19 mouse cellular contexts compared by ENCODE assay signal in genomic region chr16:94551934-94552333, GRCm38 (mm10). TPM values are rescaled to one million over a fixed set of nuclear protein-coding genes. Genes with fewer than 3 reads are reported as not detected.
DNase-seq lines count a peak whose midpoint lies in the region; ATAC-seq and TF ChIP-seq lines count a peak whose summit lies in the region.
"Had no signal": no experiment of that assay in that cellular context is flagged by ENCODE, and none has a peak within 500 bp of the region (broad histone marks: within the 10 kb centered on the region; RNA-seq: fewer than 3 reads in every experiment).

No protein-coding gene starts in this region.

- no peak overlapping the region for H3K4me2 ChIP-seq in intestine, embryonic 16.5 days (ENCODE audit: low read depth, low read length)
- H3K4me2 ChIP-seq: heart, embryonic 13.5 days; hindbrain, embryonic 15.5 days had no signal

- ATAC-seq in intestine, embryonic 16.5 days = no peak
- ATAC-seq: forebrain, embryonic 16.5 days; Patski had no signal

- H3K4me1 ChIP-seq in heart, adult 2 months (ENCODE audit: control insufficient read depth, insufficient read depth, low read length) = no peaks in the 10 kb centered on the region
- peaks cover 4% of the 10 kb centered on the region; the same call in 1 of the 2 replicates for H3K4me1 ChIP-seq in heart, embryonic 10.5 days
- H3K4me1 ChIP-seq in ES-E14 (ENCODE audit: control insufficient read depth in 2 of 2, insufficient read depth in 2 of 2, low read length in 2 of 2, poor library complexity in 1 of 2) = peaks cover 3 to 5% of the 10 kb centered on the region in 2 experiments; a peak in 1 of 4 replicates
- no peaks in the 10 kb centered on the region for H3K4me1 ChIP-seq in intestine, embryonic 16.5 days (ENCODE audit: control insufficient read depth, insufficient read depth, low read length)
- H3K4me1 ChIP-seq: hindbrain, embryonic 15.5 days had no signal

- intact Hi-C loops in heart, adult 2 months (cut with DNase I) = no loop called here

- H3K4me3 ChIP-seq in heart, adult 2 months = no peak overlapping the region
- no peak overlapping the region for H3K4me3 ChIP-seq in heart, embryonic 10.5 days
- H3K4me3 ChIP-seq in ES-E14 (ENCODE audit: insufficient read depth in 1 of 2, low read depth in 1 of 2, low read length in 2 of 2, poor library complexity in 1 of 2, severe bottlenecking in 1 of 2) = peak overlapping the region; percentile 47 to 50
- no peak overlapping the region for H3K4me3 ChIP-seq in intestine, embryonic 16.5 days (ENCODE audit: low read length)
- H3K4me3 ChIP-seq: heart, embryonic 13.5 days; hindbrain, embryonic 15.5 days; myocyte had no signal

- peak; percentile 49 to 50 for DNase-seq in heart, adult 2 months
- no peak for DNase-seq in heart, embryonic 10.5 days (ENCODE audit: low spot score)
- peak; percentile 48 to 50 for DNase-seq in kidney, postnatal 25 days
- DNase-seq in kidney, adult 8-10 months = no peak
- DNase-seq in ES-E14 (ENCODE audit: low read depth, low spot score) = peak; percentile 86
- DNase-seq in brain, embryonic 14.5 days (ENCODE audit: low read depth) = peak; percentile 4
- no peak for DNase-seq in layer of hippocampus, adult 9-10 months (ENCODE audit: low spot score)
- DNase-seq: adrenal gland, adult 8-10 months; cerebellum, postnatal 25 days; lung, postnatal 10 days; thymus, postnatal 25 days had no signal

- H3K9ac ChIP-seq in heart, adult 2 months (ENCODE audit: low read depth, low read length) = no peak overlapping the region
- peak overlapping the region; percentile 70; the same call in 1 of the 2 replicates for H3K9ac ChIP-seq in ES-E14 (ENCODE audit: insufficient read depth, low read depth, low read length, poor library complexity, severe bottlenecking)
- no peak overlapping the region for H3K9ac ChIP-seq in intestine, embryonic 16.5 days (ENCODE audit: low read depth, low read length)
- H3K9ac ChIP-seq: heart, embryonic 13.5 days; hindbrain, embryonic 15.5 days; liver, embryonic 14.5 days had no signal

- H3K27me3 ChIP-seq in heart, adult 2 months (ENCODE audit: control insufficient read depth, insufficient read depth, low read length) = no peaks in the 10 kb centered on the region
- no peaks in the 10 kb centered on the region for H3K27me3 ChIP-seq in heart, embryonic 10.5 days (ENCODE audit: insufficient read depth, poor library complexity, severe bottlenecking)
- no peaks in the 10 kb centered on the region for H3K27me3 ChIP-seq in intestine, embryonic 16.5 days (replicated peaks; ENCODE audit: control insufficient read depth, insufficient read depth, low read length)
- H3K27me3 ChIP-seq: heart, embryonic 13.5 days; hindbrain, embryonic 15.5 days; Patski had no signal

- TF ChIP-seq EP300 in heart, adult 2 months (IDR thresholded peaks at IDR 0.05; ENCODE audit: insufficient read depth, low read depth, low read length) = no peak

- no peaks in the 10 kb centered on the region for H3K9me3 ChIP-seq in heart, embryonic 10.5 days
- no peaks in the 10 kb centered on the region for H3K9me3 ChIP-seq in ES-E14 (ENCODE audit: control insufficient read depth, insufficient read depth, low read depth, low read length)
- H3K9me3 ChIP-seq in intestine, embryonic 16.5 days (ENCODE audit: control insufficient read depth, low read length) = no peaks in the 10 kb centered on the region
- H3K9me3 ChIP-seq: heart, embryonic 13.5 days; hindbrain, embryonic 15.5 days had no signal

- TF ChIP-seq CTCF in heart, adult 2 months (IDR thresholded peaks at IDR 0.05) = no peak
- no peak for TF ChIP-seq CTCF in brain, embryonic 14.5 days (IDR thresholded peaks at IDR 0.05; ENCODE audit: borderline replicate concordance, extremely low read depth, insufficient read depth, insufficient read length)

- no peaks in the 10 kb centered on the region for H3K36me3 ChIP-seq in heart, adult 2 months (ENCODE audit: control insufficient read depth, insufficient read depth, low read length)
- H3K36me3 ChIP-seq in heart, embryonic 10.5 days = no peaks in the 10 kb centered on the region
- H3K36me3 ChIP-seq in ES-E14 (ENCODE audit: control insufficient read depth, insufficient read depth, low read length, poor library complexity, severe bottlenecking) = no peaks in the 10 kb centered on the region
- H3K36me3 ChIP-seq in intestine, embryonic 16.5 days (ENCODE audit: control insufficient read depth, insufficient read depth, low read length) = no peaks in the 10 kb centered on the region
- H3K36me3 ChIP-seq: heart, embryonic 13.5 days; hindbrain, embryonic 15.5 days had no signal

- TF ChIP-seq POLR2A in heart, adult 2 months (IDR thresholded peaks at IDR 0.05; ENCODE audit: insufficient read depth, low read depth, low read length) = no peak
- no peak for TF ChIP-seq POLR2A in brain, embryonic 14.5 days (IDR thresholded peaks at IDR 0.05; ENCODE audit: borderline replicate concordance, extremely low read depth, insufficient read depth, insufficient read length, poor library complexity, severe bottlenecking)

- H3K79me2 ChIP-seq in heart, adult 2 months (replicated peaks; ENCODE audit: control insufficient read depth, insufficient read depth, low read length) = no peaks in the 10 kb centered on the region

- in situ Hi-C loops in ES-E14 (cut with MboI; ENCODE audit: low sequenced_read_pairs in 2 of 2, unreplicated experiment in 2 of 2) = no loop called here

- peak overlapping the region; percentile 46; the same call in 1 of the 2 replicates for H3K27ac ChIP-seq in heart, adult 2 months
- no peak overlapping the region for H3K27ac ChIP-seq in heart, embryonic 10.5 days
- H3K27ac ChIP-seq in ES-E14 (ENCODE audit: insufficient read depth, low read depth, low read length, poor library complexity, severe bottlenecking) = peak overlapping the region; percentile 57; the same call in 1 of the 2 replicates
- no peak overlapping the region for H3K27ac ChIP-seq in intestine, embryonic 16.5 days (ENCODE audit: low read length)
- H3K27ac ChIP-seq: heart, embryonic 13.5 days; hindbrain, embryonic 15.5 days; liver, embryonic 14.5 days; stomach, postnatal 0 days had no signal

TF ChIP-seq in ES-E14, 5 proteins besides CTCF, POLR2A, EP300 and RAD21:
- TF ChIP-seq HCFC1 (IDR thresholded peaks at IDR 0.05; ENCODE audit: borderline replicate concordance, insufficient read depth, low read length) = no peak
- no peak for TF ChIP-seq ZC3H11A (IDR thresholded peaks at IDR 0.05; ENCODE audit: borderline replicate concordance, low read depth, low read length)
- TF ChIP-seq MAFK (IDR thresholded peaks at IDR 0.05; ENCODE audit: insufficient read depth, low read depth, low read length) = 0 out of 2 replicates have a peak, but pooled peaks have one; percentile 12
- TF ChIP-seq CHD2 (IDR thresholded peaks at IDR 0.05; ENCODE audit: low read depth, low read length) = no peak; the same call in 1 of the 2 replicates
- TF ChIP-seq ZNF384 (IDR thresholded peaks at IDR 0.05; ENCODE audit: low read depth, low read length) = no peak

RNA-seq across cellular contexts. Expression of gene Dyrk1a, which starts 17.9 kb away (rescaled TPM):
- total RNA-seq in heart, adult 2 months (2021) = 10 to 100 TPM; 74.0 to 80.5 TPM
- polyA plus RNA-seq in heart, adult 2 months (2012; rRNA removed) = 28.2 and 44.8 TPM in 2 replicates
- polyA plus RNA-seq in heart, embryonic 10.5 days (2016; fragmentation: Nextera tagmentation; extraction: Ambion mirVana) = 7.7 and 8.1 TPM in 2 replicates
- 33.2 and 36.3 TPM in 2 replicates for total RNA-seq in ES-E14 (2012; rRNA removed)
- polyA plus RNA-seq in brain, embryonic 14.5 days (2012; rRNA removed) = 51.7 and 57.3 TPM in 2 replicates
- 7.1 and 7.3 TPM in 2 replicates for polyA plus RNA-seq in intestine, embryonic 16.5 days (2015; fragmentation: Nextera tagmentation; extraction: Ambion mirVana)

RNA-seq across cellular contexts. Expression of gene Vps26c, which starts 25.3 kb away (rescaled TPM):
- 10 to 100 TPM; 21.8 to 22.1 TPM for total RNA-seq in heart, adult 2 months (2021)
- 25.7 and 42.8 TPM in 2 replicates for polyA plus RNA-seq in heart, adult 2 months (2012; rRNA removed)
- polyA plus RNA-seq in heart, embryonic 10.5 days (2016; fragmentation: Nextera tagmentation; extraction: Ambion mirVana) = 60.0 and 61.4 TPM in 2 replicates
- 25.3 and 28.7 TPM in 2 replicates for total RNA-seq in ES-E14 (2012; rRNA removed)
- polyA plus RNA-seq in brain, embryonic 14.5 days (2012; rRNA removed) = 72.5 and 83.3 TPM in 2 replicates
- 67.7 and 71.8 TPM in 2 replicates for polyA plus RNA-seq in intestine, embryonic 16.5 days (2015; fragmentation: Nextera tagmentation; extraction: Ambion mirVana)

Comparison
In these comparisons a context has a peak if more than half of its experiments do, and no peak if none do; other contexts are left out.
1. DNase-seq: peak in heart, adult 2 months (2 of 2), kidney, postnatal 25 days (2 of 2), ES-E14 (single experiment) and brain, embryonic 14.5 days (single experiment); none in heart, embryonic 10.5 days (single experiment), kidney, adult 8-10 months (0 of 2) and layer of hippocampus, adult 9-10 months (single experiment).
2. H3K27ac ChIP-seq: peak in heart, adult 2 months (single experiment) and ES-E14 (single experiment); none in heart, embryonic 10.5 days (single experiment) and intestine, embryonic 16.5 days (single experiment).
3. H3K4me3 ChIP-seq: peak in ES-E14 (2 of 2); none in heart, adult 2 months (single experiment), heart, embryonic 10.5 days (single experiment) and intestine, embryonic 16.5 days (single experiment).